Mouse (Mus musculus) ES-E14 (cell line): ENCODE results near the gene Tbx20. TPM values are rescaled to one million over a fixed set of nuclear protein-coding genes. Genes with fewer than 3 reads are reported as not detected.

Experiments
- DNase-seq: peaks from one replicate; pipeline ENCODE4 v3.0.0-alpha.2; 2013; ENCODE audit warnings: low read depth, low spot score
- H3K27ac ChIP-seq: 2 replicates; pipeline ENCODE4 v1.5.1; 2012; ENCODE audit warnings: low read depth, mild to moderate bottlenecking, low read length, moderate library complexity, mixed read lengths; ENCODE audit not compliant: poor library complexity, insufficient read depth, severe bottlenecking
- H3K36me3 ChIP-seq: 2 replicates; pipeline ENCODE4 v1.6.1; 2012; ENCODE audit warnings: mild to moderate bottlenecking, low read length, moderate library complexity, mixed read lengths; ENCODE audit not compliant: control insufficient read depth, poor library complexity, insufficient read depth, severe bottlenecking
- H3K4me1 ChIP-seq, 2 experiments: fragments of 150-350 bp in 1 of 2; sonication (generic) in 1 of 2; 2 replicates each; pipeline ENCODE4 v1.6.1; 2012; ENCODE audit warnings: low read length in 2 of 2, mild to moderate bottlenecking in 1 of 2, mixed read lengths in 1 of 2; ENCODE audit not compliant: control insufficient read depth in 2 of 2, insufficient read depth in 2 of 2, poor library complexity in 1 of 2
- H3K4me3 ChIP-seq, 2 experiments: fragments of 150-350 bp in 1 of 2; sonication (generic) in 1 of 2; 2 replicates each; pipeline ENCODE4 v1.5.1; 2012; ENCODE audit warnings: low read length in 2 of 2, low read depth in 1 of 2, mild to moderate bottlenecking in 1 of 2, mixed read lengths in 1 of 2; ENCODE audit not compliant: insufficient read depth in 1 of 2, poor library complexity in 1 of 2, severe bottlenecking in 1 of 2
- H3K9ac ChIP-seq: 2 replicates; pipeline ENCODE4 v1.6.1; 2012; ENCODE audit warnings: low read depth, mild to moderate bottlenecking, low read length, mixed read lengths; ENCODE audit not compliant: poor library complexity, insufficient read depth, severe bottlenecking
- H3K9me3 ChIP-seq: fragments of 150-350 bp; sonication (generic); 2 replicates; pipeline ENCODE4 v1.6.1; 2012; ENCODE audit warnings: low read depth, mild to moderate bottlenecking, low read length; ENCODE audit not compliant: control insufficient read depth, insufficient read depth
- CHD2 ChIP-seq: IDR thresholded peaks from 2 replicates; pipeline ENCODE4 v1.6.1; 2014; ENCODE audit warnings: mild to moderate bottlenecking, low read depth, low read length, inconsistent platforms
- HCFC1 ChIP-seq: IDR thresholded peaks from 2 replicates; pipeline ENCODE4 v1.6.1; 2012; ENCODE audit warnings: low read length, inconsistent platforms, borderline replicate concordance; ENCODE audit not compliant: insufficient read depth
- MAFK ChIP-seq: IDR thresholded peaks from 2 replicates; pipeline ENCODE4 v1.6.1; 2014; ENCODE audit warnings: mild to moderate bottlenecking, low read depth, low read length, inconsistent platforms; ENCODE audit not compliant: insufficient read depth
- ZC3H11A ChIP-seq: IDR thresholded peaks from 2 replicates; pipeline ENCODE4 v1.6.1; 2012; ENCODE audit warnings: low read depth, mild to moderate bottlenecking, inconsistent platforms, low read length, borderline replicate concordance
- ZNF384 ChIP-seq: IDR thresholded peaks from 2 replicates; pipeline ENCODE4 v1.6.1; 2012; ENCODE audit warnings: low read depth, low read length, inconsistent platforms
- in situ Hi-C, 2 experiments: fragments of 600-800 bp; cut with MboI; formaldehyde crosslinking; loops; one replicate each; pipeline ENCODE4 v1.15.1; 2025; ENCODE audit warnings: low sequenced_read_pairs in 2 of 2, inconsistent platforms in 1 of 2; ENCODE audit not compliant: unreplicated experiment in 2 of 2
- total RNA-seq: library from RNA; depleted of rRNA; stranded (reverse); fragments of 300-350 nt; gene quantifications from 2 replicates; pipeline ENCODE4 v1.2.3, GENCODE M21; 2012

Gene Tbx20
- total RNA-seq, 1 experiment: 5.5 TPM

GRCm38 (mm10) chr9:24779975-24780374 lies 5.9 kb upstream of the Tbx20 start:
- no peak for DNase-seq
- TF ChIP-seq ZC3H11A: no peak
- TF ChIP-seq ZNF384: no peak
- Histone ChIP-seq H3K4me1 (peaks cover 0 to 5% of the 10 kb centered on the region in 2 experiments; a peak in 1 of 4 replicates), H3K27ac (no peak overlapping the region), H3K9me3 (no peaks in the 10 kb centered on the region), H3K9ac (no peak overlapping the region), H3K4me3 (no peak overlapping the region), H3K36me3 (no peaks in the 10 kb centered on the region)
- in situ Hi-C loops: no loop called here

- Histone ChIP-seq H3K9me3 (no peaks in the 10 kb centered on the region), H3K9ac (no peak overlapping the region), H3K27ac (no peak overlapping the region), H3K4me3 (no peak overlapping the region), H3K4me1 (peaks cover 0 to 5% of the 10 kb centered on the region in 2 experiments; a peak in 1 of 4 replicates), H3K36me3 (no peaks in the 10 kb centered on the region)
- no peak for TF ChIP-seq ZNF384
- no peak for TF ChIP-seq HCFC1
- no peak for TF ChIP-seq CHD2
- no peak for TF ChIP-seq MAFK
- TF ChIP-seq ZC3H11A: no peak
- DNase-seq: no peak
- in situ Hi-C loops: no loop called here
These were observed 4.5 kb upstream of the Tbx20 start for GRCm38 (mm10) chr9:24778571-24778970.

GRCm38 (mm10) chr9:24777961-24778360 lies 3.9 kb upstream of the Tbx20 start:
- TF ChIP-seq HCFC1 (no peak), MAFK (no peak), CHD2 (no peak), ZNF384 (no peak), ZC3H11A (no peak)
- in situ Hi-C loops: no loop called here
- no peak for DNase-seq
- H3K9me3 ChIP-seq: no peaks in the 10 kb centered on the region
- H3K4me1 ChIP-seq: peaks cover 0 to 5% of the 10 kb centered on the region in 2 experiments; a peak in 1 of 4 replicates
- H3K27ac ChIP-seq: no peak overlapping the region
- H3K4me3 ChIP-seq: no peak overlapping the region; a peak in 1 of 4 replicates
- H3K9ac ChIP-seq: no peak overlapping the region
- no peaks in the 10 kb centered on the region for H3K36me3 ChIP-seq

GRCm38 (mm10) chr9:24777176-24777895 lies 3.2 kb upstream of the Tbx20 start:
- no peaks in the 10 kb centered on the region for H3K9me3 ChIP-seq
- peaks cover 0 to 5% of the 10 kb centered on the region in 2 experiments; a peak in 1 of 4 replicates for H3K4me1 ChIP-seq
- no peak overlapping the region; a peak in 1 of 4 replicates for H3K4me3 ChIP-seq
- H3K36me3 ChIP-seq: no peaks in the 10 kb centered on the region
- DNase-seq: no peak
- in situ Hi-C loops: no loop called here
- H3K9ac ChIP-seq: no peak overlapping the region
- TF ChIP-seq ZC3H11A (no peak), MAFK (no peak), ZNF384 (no peak)
- H3K27ac ChIP-seq: no peak overlapping the region

- no peaks in the 10 kb centered on the region for H3K36me3 ChIP-seq
- DNase-seq: peak; percentile 84
- no peaks in the 10 kb centered on the region for H3K9me3 ChIP-seq
- no peak overlapping the region for H3K9ac ChIP-seq
- no peak for TF ChIP-seq MAFK
- no peak for TF ChIP-seq ZC3H11A
- TF ChIP-seq ZNF384: no peak
- no peak for TF ChIP-seq HCFC1
- TF ChIP-seq CHD2: no peak
- no peak overlapping the region for H3K4me3 ChIP-seq
- in situ Hi-C loops: no loop called here
- H3K4me1 ChIP-seq: peaks cover 0 to 5% of the 10 kb centered on the region in 2 experiments; a peak in 1 of 4 replicates
- no peak overlapping the region for H3K27ac ChIP-seq
These were observed 2.4 kb upstream of the Tbx20 start for GRCm38 (mm10) chr9:24776487-24776886.
